Mouse (Mus musculus): ENCODE results near the gene Adgrg3.

GRCm38 (mm10) chr8:95017969-95018635 lies 610 bp downstream of the Adgrg3 start:
- no peak for TF ChIP-seq CTCF (conservative IDR thresholded peaks at IDR 0.05; ENCODE audit: insufficient read depth, insufficient read length, low read depth, low read length)
- TF ChIP-seq POLR2A (IDR thresholded peaks at IDR 0.05; ENCODE audit: low read depth, low read length): no peak

All from kidney, adult 2 months (tissue).